Mouse (Mus musculus) forebrain, postnatal 0 days (tissue): ENCODE measurements around the gene Cox7a2l. TPM values are rescaled to one million over a fixed set of nuclear protein-coding genes. Genes with fewer than 3 reads are reported as not detected.
A peak's percentile ranks its signal among the peaks of the same experiment; 100 is the strongest.

Source experiments
- ATAC-seq: fragments of 200-750 bp; cut with Nextera tagmentation; 2 replicates; pipeline ENCODE4 v1.8.0; 2017; ENCODE audit warnings: mild to moderate bottlenecking, moderate library complexity
- DNase-seq: peaks from one replicate; pipeline ENCODE4 v3.0.0-alpha.2; 2015
- H3K27ac ChIP-seq: fragments of 300-500 bp; sonication (generic); 2 replicates; pipeline ENCODE4 v1.5.1; 2014; ENCODE audit warnings: low read depth, mild to moderate bottlenecking, antibody characterized with exemption, low read length, moderate library complexity, mixed read lengths
- H3K27me3 ChIP-seq: fragments of 300-500 bp; sonication (generic); 2 replicates; pipeline ENCODE4 v1.6.1; 2014; ENCODE audit warnings: mild to moderate bottlenecking, low read length, mixed read lengths; ENCODE audit not compliant: insufficient read depth
- H3K36me3 ChIP-seq: fragments of 300-500 bp; sonication (generic); 2 replicates; pipeline ENCODE4 v1.6.1; 2014; ENCODE audit warnings: mild to moderate bottlenecking, moderate library complexity; ENCODE audit not compliant: insufficient read depth
- H3K4me1 ChIP-seq: fragments of 300-500 bp; sonication (generic); 2 replicates; pipeline ENCODE4 v1.6.1; 2014; ENCODE audit warnings: antibody characterized with exemption; ENCODE audit not compliant: insufficient read depth
- H3K4me2 ChIP-seq: fragments of 300-500 bp; sonication (generic); 2 replicates; pipeline ENCODE4 v1.6.1; 2014; ENCODE audit warnings: low read depth, mild to moderate bottlenecking, moderate library complexity
- H3K4me3 ChIP-seq: fragments of 300-500 bp; sonication (generic); 2 replicates; pipeline ENCODE4 v1.5.1; 2014; ENCODE audit warnings: low read depth, low read length, mixed read lengths
- H3K9ac ChIP-seq: fragments of 300-500 bp; sonication (generic); 2 replicates; pipeline ENCODE4 v1.6.1; 2014; ENCODE audit warnings: mild to moderate bottlenecking
- H3K9me3 ChIP-seq: fragments of 300-500 bp; sonication (generic); 2 replicates; pipeline ENCODE4 v1.6.1; 2016; ENCODE audit warnings: low read length
- CTCF ChIP-seq: sonication (generic); IDR thresholded peaks from 2 replicates; pipeline ENCODE4 v1.5.1; 2016; ENCODE audit warnings: antibody characterized with exemption, control low read depth, low read depth
- WGBS: fragments of 180-500 bp; shearing (Covaris S2); extraction: QIAGEN DNeasy Blood & Tissue Kit; methylation state at CpG from one replicate; pipeline ENCODE4 v1.1.7; 2014; 5-methylcytosine and 5-hydroxymethylcytosine counted together
- polyA plus RNA-seq: library from polyadenylated mRNA; unstranded; fragments of >200 nt; fragmentation: Nextera tagmentation; extraction: Ambion mirVana; gene quantifications from 2 replicates; pipeline ENCODE4 v1.2.1, GENCODE M21; 2015
- total RNA-seq: library from RNA; depleted of rRNA; stranded (reverse); fragments of >200 nt; gene quantifications from 2 replicates; pipeline ENCODE4 v1.2.3, GENCODE M21; 2014

Gene Cox7a2l
- total and polyA plus RNA-seq, 2 experiments from 2014 or later: 210 to 343 TPM

- H3K4me2 ChIP-seq: no peak overlapping the region
- DNase-seq (no peak), ATAC-seq (no peak)
- H3K9ac ChIP-seq: no peak overlapping the region
- H3K9me3 ChIP-seq: no peaks in the 10 kb centered on the region
- no peak for TF ChIP-seq CTCF
- 77% methylated on average over 2 of the region's 2 CpGs for WGBS
- H3K27ac ChIP-seq: no peak overlapping the region
- H3K4me1 ChIP-seq: no peaks in the 10 kb centered on the region
- peaks cover 22% of the 10 kb centered on the region for H3K36me3 ChIP-seq
- no peaks in the 10 kb centered on the region for H3K27me3 ChIP-seq
- H3K4me3 ChIP-seq: no peak overlapping the region
Measured at GRCm38 (mm10) chr17:83483784-83484183, 33.3 kb downstream of the Cox7a2l start.

- no peak for TF ChIP-seq CTCF
- WGBS: 93% methylated on average over 7 of the region's 7 CpGs
- Histone ChIP-seq H3K4me2 (no peak overlapping the region), H3K27me3 (no peaks in the 10 kb centered on the region), H3K4me1 (no peaks in the 10 kb centered on the region), H3K9ac (no peak overlapping the region), H3K27ac (no peak overlapping the region), H3K9me3 (no peaks in the 10 kb centered on the region), H3K4me3 (no peak overlapping the region), H3K36me3 (peaks cover 30% of the 10 kb centered on the region)
- DNase-seq (no peak), ATAC-seq (no peak)
Measured at GRCm38 (mm10) chr17:83482817-83483536, 34.2 kb downstream of the Cox7a2l start.

GRCm38 (mm10) chr17:83481551-83481950 is 35.6 kb downstream of the Cox7a2l start:
- Histone ChIP-seq H3K9me3 (no peaks in the 10 kb centered on the region), H3K27me3 (no peaks in the 10 kb centered on the region), H3K27ac (no peak overlapping the region), H3K4me2 (no peak overlapping the region), H3K4me3 (no peak overlapping the region), H3K4me1 (no peaks in the 10 kb centered on the region), H3K36me3 (peaks cover 43% of the 10 kb centered on the region), H3K9ac (no peak overlapping the region)
- ATAC-seq (no peak), DNase-seq (peak; percentile 8)
- 68% methylated on average over 7 of the region's 7 CpGs for WGBS
- no peak for TF ChIP-seq CTCF

GRCm38 (mm10) chr17:83477089-83477488 is 40.0 kb downstream of the Cox7a2l start:
- ATAC-seq: no peak
- H3K27me3 ChIP-seq: no peaks in the 10 kb centered on the region
- H3K27ac ChIP-seq: no peak overlapping the region
- no peak overlapping the region for H3K4me3 ChIP-seq
- peaks cover 82% of the 10 kb centered on the region for H3K36me3 ChIP-seq
- no peak overlapping the region for H3K9ac ChIP-seq
- no peak for TF ChIP-seq CTCF
- no peak for DNase-seq
- H3K4me1 ChIP-seq: no peaks in the 10 kb centered on the region
- H3K4me2 ChIP-seq: no peak overlapping the region
- WGBS: 99% methylated on average over 12 of the region's 12 CpGs
- H3K9me3 ChIP-seq: no peaks in the 10 kb centered on the region

GRCm38 (mm10) chr17:83469586-83469985 is 47.5 kb downstream of the Cox7a2l start:
- ATAC-seq (no peak), DNase-seq (no peak)
- H3K9me3 ChIP-seq: no peaks in the 10 kb centered on the region
- H3K36me3 ChIP-seq: peaks cover 46% of the 10 kb centered on the region
- H3K4me2 ChIP-seq: no peak overlapping the region
- H3K27me3 ChIP-seq: no peaks in the 10 kb centered on the region
- H3K4me1 ChIP-seq: no peaks in the 10 kb centered on the region
- H3K4me3 ChIP-seq: no peak overlapping the region
- WGBS: 88% methylated on average over 2 of the region's 2 CpGs
- no peak overlapping the region for H3K27ac ChIP-seq
- no peak for TF ChIP-seq CTCF
- H3K9ac ChIP-seq: no peak overlapping the region

GRCm38 (mm10) chr17:83466697-83467251 is 50.4 kb downstream of the Cox7a2l start:
- no peak overlapping the region for H3K4me2 ChIP-seq
- H3K27ac ChIP-seq: no peak overlapping the region
- 85% methylated on average over 6 of the region's 6 CpGs for WGBS
- no peak overlapping the region for H3K9ac ChIP-seq
- TF ChIP-seq CTCF: no peak
- H3K27me3 ChIP-seq: no peaks in the 10 kb centered on the region
- H3K4me1 ChIP-seq: no peaks in the 10 kb centered on the region
- no peak overlapping the region for H3K4me3 ChIP-seq
- peaks cover 34% of the 10 kb centered on the region for H3K36me3 ChIP-seq
- DNase-seq: no peak
- no peak for ATAC-seq
- no peaks in the 10 kb centered on the region for H3K9me3 ChIP-seq

- DNase-seq: no peak
- Histone ChIP-seq H3K27me3 (no peaks in the 10 kb centered on the region), H3K9me3 (no peaks in the 10 kb centered on the region), H3K4me1 (no peaks in the 10 kb centered on the region), H3K9ac (no peak overlapping the region), H3K27ac (no peak overlapping the region), H3K4me2 (no peak overlapping the region), H3K4me3 (no peak overlapping the region), H3K36me3 (peaks cover 34% of the 10 kb centered on the region)
- TF ChIP-seq CTCF: no peak
- WGBS: 93% methylated on average over 5 of the region's 5 CpGs
- ATAC-seq: no peak
Measured at GRCm38 (mm10) chr17:83465969-83466368, 51.2 kb downstream of the Cox7a2l start.
